Mouse (Mus musculus) hindbrain, embryonic 13.5 days (tissue): Measurements from ENCODE around the gene Gm26992. TPM values are rescaled to one million over a fixed set of nuclear protein-coding genes. Genes with fewer than 3 reads are reported as not detected.
"Not testable (repeated sequence)": the region's sequence is repeated elsewhere in the genome, so short reads cannot be mapped to it uniquely, and the experiment has no call there.

Source experiments
- ATAC-seq: fragments of 200-750 bp; cut with Nextera tagmentation; 2 replicates; pipeline ENCODE4 v1.8.0; 2017; ENCODE audit warnings: moderate TSS enrichment; ENCODE audit not compliant: low FRiP score
- H3K27ac ChIP-seq: fragments of 300-500 bp; sonication (generic); 2 replicates; pipeline ENCODE4 v1.5.1; 2015; ENCODE audit warnings: inconsistent platforms, mild to moderate bottlenecking, moderate library complexity
- H3K27me3 ChIP-seq: fragments of 300-500 bp; sonication (generic); 2 replicates; pipeline ENCODE4 v1.6.1; 2015; ENCODE audit warnings: mild to moderate bottlenecking, inconsistent platforms
- H3K36me3 ChIP-seq: fragments of 300-500 bp; sonication (generic); 2 replicates; pipeline ENCODE4 v1.6.1; 2015; ENCODE audit warnings: mild to moderate bottlenecking, inconsistent platforms
- H3K4me1 ChIP-seq: fragments of 300-500 bp; sonication (generic); replicated peaks from 2 replicates; pipeline ENCODE4 v1.6.1; 2015; ENCODE audit warnings: inconsistent platforms
- H3K4me2 ChIP-seq: fragments of 300-500 bp; sonication (generic); 2 replicates; pipeline ENCODE4 v1.6.1; 2015; ENCODE audit warnings: inconsistent platforms, mild to moderate bottlenecking, moderate library complexity
- H3K4me3 ChIP-seq: fragments of 300-500 bp; sonication (generic); 2 replicates; pipeline ENCODE4 v1.5.1; 2015; ENCODE audit warnings: mild to moderate bottlenecking, inconsistent platforms
- H3K9ac ChIP-seq: fragments of 300-500 bp; sonication (generic); 2 replicates; pipeline ENCODE4 v1.6.1; 2015; ENCODE audit warnings: mild to moderate bottlenecking, inconsistent platforms
- H3K9me3 ChIP-seq: fragments of 300-500 bp; sonication (generic); 2 replicates; pipeline ENCODE4 v1.6.1; 2016; ENCODE audit warnings: inconsistent platforms
- WGBS: fragments of 180-500 bp; shearing (Covaris S2); methylation state at CpG from one replicate; pipeline ENCODE4 v1.1.7; 2015; 5-methylcytosine and 5-hydroxymethylcytosine counted together
- polyA plus RNA-seq: library from polyadenylated mRNA; unstranded; fragments of >200 nt; fragmentation: Nextera tagmentation; extraction: Ambion mirVana; gene quantifications from 2 replicates; pipeline ENCODE4 v1.2.1, GENCODE M21; 2015

The Gm26992 gene
- polyA plus RNA-seq, 1 experiment from 2014 or later = not detected

GRCm38 (mm10) chrX:103448429-103448828 is 26.6 kb downstream of the Gm26992 start:
- WGBS = 56% methylated on average over 12 of the region's 13 CpGs
- H3K9me3 ChIP-seq, H3K4me2 ChIP-seq, H3K36me3 ChIP-seq, H3K27ac ChIP-seq, H3K4me1 ChIP-seq, H3K9ac ChIP-seq, ATAC-seq: not testable (repeated sequence)
- peak overlapping the region; percentile 38; the same call in 1 of the 2 replicates for H3K4me3 ChIP-seq
- peaks cover 52% of the 10 kb centered on the region for H3K27me3 ChIP-seq

- not testable (repeated sequence) for H3K4me3 ChIP-seq, ATAC-seq, H3K36me3 ChIP-seq, H3K4me2 ChIP-seq, H3K27ac ChIP-seq, H3K9me3 ChIP-seq, H3K4me1 ChIP-seq, H3K9ac ChIP-seq
- peaks cover 51% of the 10 kb centered on the region for H3K27me3 ChIP-seq
- 75% methylated on average over 19 of the region's 27 CpGs for WGBS
Observed at GRCm38 (mm10) chrX:103448943-103449722, 27.3 kb downstream of the Gm26992 start.

GRCm38 (mm10) chrX:103452815-103453214 is 31.0 kb downstream of the Gm26992 start:
- Histone ChIP-seq H3K9ac (no peak overlapping the region), H3K4me3 (no peak overlapping the region), H3K9me3 (no peaks in the 10 kb centered on the region), H3K4me2 (no peak overlapping the region), H3K36me3 (no peaks in the 10 kb centered on the region), H3K27ac (no peak overlapping the region), H3K4me1 (peaks cover 3% of the 10 kb centered on the region), H3K27me3 (peaks cover 21% of the 10 kb centered on the region)
- no peak for ATAC-seq
- WGBS = 87% methylated on average over 6 of the region's 6 CpGs

- Histone ChIP-seq H3K9ac (no peak overlapping the region), H3K4me1 (no peaks in the 10 kb centered on the region), H3K27ac (no peak overlapping the region), H3K4me2 (no peak overlapping the region), H3K4me3 (no peak overlapping the region), H3K36me3 (no peaks in the 10 kb centered on the region), H3K9me3 (no peaks in the 10 kb centered on the region), H3K27me3 (no peaks in the 10 kb centered on the region)
- WGBS = 74% methylated on average over 5 of the region's 5 CpGs
- no peak for ATAC-seq
Observed at GRCm38 (mm10) chrX:103460056-103460455, 38.2 kb downstream of the Gm26992 start.

GRCm38 (mm10) chrX:103468998-103469397 is 47.2 kb downstream of the Gm26992 start:
- no peak overlapping the region for H3K4me2 ChIP-seq
- H3K9ac ChIP-seq = no peak overlapping the region
- no peak overlapping the region for H3K27ac ChIP-seq
- H3K4me3 ChIP-seq = no peak overlapping the region
- ATAC-seq = no peak
- H3K36me3 ChIP-seq = no peaks in the 10 kb centered on the region
- no peaks in the 10 kb centered on the region for H3K4me1 ChIP-seq
- 70% methylated on average over 2 of the region's 2 CpGs for WGBS
- H3K27me3 ChIP-seq = no peaks in the 10 kb centered on the region
- H3K9me3 ChIP-seq = no peaks in the 10 kb centered on the region

GRCm38 (mm10) chrX:103472346-103472745 is 50.5 kb downstream of the Gm26992 start:
- ATAC-seq = no peak
- Histone ChIP-seq H3K27me3 (no peaks in the 10 kb centered on the region), H3K9me3 (no peaks in the 10 kb centered on the region), H3K4me1 (no peaks in the 10 kb centered on the region), H3K9ac (no peak overlapping the region), H3K4me3 (no peak overlapping the region), H3K27ac (no peak overlapping the region), H3K4me2 (no peak overlapping the region), H3K36me3 (no peaks in the 10 kb centered on the region)
- 81% methylated on average over 3 of the region's 3 CpGs for WGBS

- H3K36me3 ChIP-seq = no peaks in the 10 kb centered on the region
- WGBS = 8% methylated on average over 3 of the region's 3 CpGs
- no peak overlapping the region for H3K27ac ChIP-seq
- no peaks in the 10 kb centered on the region for H3K4me1 ChIP-seq
- no peak overlapping the region for H3K9ac ChIP-seq
- no peaks in the 10 kb centered on the region for H3K9me3 ChIP-seq
- no peak overlapping the region for H3K4me3 ChIP-seq
- no peak for ATAC-seq
- H3K27me3 ChIP-seq = no peaks in the 10 kb centered on the region
- H3K4me2 ChIP-seq = no peak overlapping the region
Observed at GRCm38 (mm10) chrX:103477507-103477906, 55.7 kb downstream of the Gm26992 start.

GRCm38 (mm10) chrX:103481243-103482096 is 59.7 kb downstream of the Gm26992 start:
- ATAC-seq = peak; percentile 84
- H3K4me1 ChIP-seq = no peaks in the 10 kb centered on the region
- 76% methylated on average over 32 of the region's 32 CpGs for WGBS

GRCm38 (mm10) chrX:103482097-103482451 is 60.3 kb downstream of the Gm26992 start:
- 70% methylated on average over 24 of the region's 24 CpGs for WGBS
- ATAC-seq = no peak
- peak overlapping the region; percentile 79 for H3K27ac ChIP-seq
- no peaks in the 10 kb centered on the region for H3K9me3 ChIP-seq
- H3K4me3 ChIP-seq = peak overlapping the region; percentile 42
- 0 out of 2 replicates have a peak overlapping the region, but pooled peaks have one; percentile 41 for H3K4me2 ChIP-seq
- H3K27me3 ChIP-seq = no peaks in the 10 kb centered on the region
- no peaks in the 10 kb centered on the region for H3K36me3 ChIP-seq
- H3K9ac ChIP-seq = peak overlapping the region; percentile 61
- H3K4me1 ChIP-seq = no peaks in the 10 kb centered on the region

More at GRCm38 (mm10) chrX:103481243-103482096, 59.7 kb downstream of the Gm26992 start:
- peak overlapping the region; percentile 79 for H3K27ac ChIP-seq
- no peaks in the 10 kb centered on the region for H3K36me3 ChIP-seq
- no peaks in the 10 kb centered on the region for H3K9me3 ChIP-seq
- H3K27me3 ChIP-seq = no peaks in the 10 kb centered on the region
- H3K4me3 ChIP-seq = peak overlapping the region; percentile 42
- peak overlapping the region; percentile 41 for H3K4me2 ChIP-seq
- H3K9ac ChIP-seq = peak overlapping the region; percentile 61

GRCm38 (mm10) chrX:103483047-103483446 is 61.2 kb downstream of the Gm26992 start:
- Histone ChIP-seq H3K4me2 (peak overlapping the region; percentile 36), H3K36me3 (no peaks in the 10 kb centered on the region), H3K27ac (no peak overlapping the region), H3K9me3 (no peaks in the 10 kb centered on the region), H3K9ac (no peak overlapping the region), H3K4me3 (peak overlapping the region; percentile 42), H3K27me3 (no peaks in the 10 kb centered on the region), H3K4me1 (no peaks in the 10 kb centered on the region)
- ATAC-seq = no peak
- 69% methylated on average over 17 of the region's 17 CpGs for WGBS

- WGBS = 33% methylated on average over 2 of the region's 2 CpGs
- no peaks in the 10 kb centered on the region for H3K27me3 ChIP-seq
- H3K9me3 ChIP-seq = no peaks in the 10 kb centered on the region
- no peaks in the 10 kb centered on the region for H3K36me3 ChIP-seq
- no peaks in the 10 kb centered on the region for H3K4me1 ChIP-seq
- no peak overlapping the region for H3K4me3 ChIP-seq
- H3K9ac ChIP-seq = no peak overlapping the region
- no peak for ATAC-seq
- H3K27ac ChIP-seq = no peak overlapping the region
- peak overlapping the region; percentile 36 for H3K4me2 ChIP-seq
Observed at GRCm38 (mm10) chrX:103484050-103484449, 62.2 kb downstream of the Gm26992 start.

GRCm38 (mm10) chrX:103490853-103491252 is 69.0 kb downstream of the Gm26992 start:
- H3K9me3 ChIP-seq = no peaks in the 10 kb centered on the region
- H3K27ac ChIP-seq = no peak overlapping the region
- H3K27me3 ChIP-seq = no peaks in the 10 kb centered on the region
- ATAC-seq = no peak
- WGBS = 88% methylated on average over 2 of the region's 2 CpGs
- no peak overlapping the region for H3K4me3 ChIP-seq
- H3K9ac ChIP-seq = no peak overlapping the region
- H3K4me2 ChIP-seq = no peak overlapping the region
- no peaks in the 10 kb centered on the region for H3K36me3 ChIP-seq
- peaks cover 18% of the 10 kb centered on the region for H3K4me1 ChIP-seq
